Mouse (Mus musculus) adrenal gland (tissue): Measurements from ENCODE around the gene Mapkap1.

Experiments used
- intact Hi-C: fragments of 180-260 bp; cut with DNase I; formaldehyde crosslinking; loops from one replicate; pipeline ENCODE4 v1.15.1; 2025

The Mapkap1 gene

DNA sequence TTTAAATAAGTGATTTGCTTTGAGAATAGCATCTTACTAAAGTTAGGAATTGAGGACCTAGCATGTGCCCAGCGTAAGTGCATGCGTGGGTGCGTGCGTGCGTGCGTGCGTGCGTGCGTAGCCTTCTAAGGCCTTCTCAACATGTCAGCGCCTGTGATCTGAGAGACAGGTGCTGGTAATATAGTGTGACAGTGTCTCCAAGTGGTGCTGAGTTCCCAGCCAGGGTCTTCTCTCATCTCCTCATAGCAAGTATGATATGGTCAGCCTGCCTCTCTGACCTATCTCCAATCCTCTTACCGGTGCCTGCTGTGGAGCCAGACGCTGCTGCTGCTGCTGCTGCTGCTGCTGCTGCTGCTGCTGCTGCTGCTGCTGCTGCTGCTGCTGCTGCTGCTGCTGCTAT, 217.5 kb downstream of the Mapkap1 start:
- intact Hi-C loops, result loop anchor here (5.0 kb wide), 1 partner anchor 87 kb away; no protein-coding TSS in a partner anchor

DNA sequence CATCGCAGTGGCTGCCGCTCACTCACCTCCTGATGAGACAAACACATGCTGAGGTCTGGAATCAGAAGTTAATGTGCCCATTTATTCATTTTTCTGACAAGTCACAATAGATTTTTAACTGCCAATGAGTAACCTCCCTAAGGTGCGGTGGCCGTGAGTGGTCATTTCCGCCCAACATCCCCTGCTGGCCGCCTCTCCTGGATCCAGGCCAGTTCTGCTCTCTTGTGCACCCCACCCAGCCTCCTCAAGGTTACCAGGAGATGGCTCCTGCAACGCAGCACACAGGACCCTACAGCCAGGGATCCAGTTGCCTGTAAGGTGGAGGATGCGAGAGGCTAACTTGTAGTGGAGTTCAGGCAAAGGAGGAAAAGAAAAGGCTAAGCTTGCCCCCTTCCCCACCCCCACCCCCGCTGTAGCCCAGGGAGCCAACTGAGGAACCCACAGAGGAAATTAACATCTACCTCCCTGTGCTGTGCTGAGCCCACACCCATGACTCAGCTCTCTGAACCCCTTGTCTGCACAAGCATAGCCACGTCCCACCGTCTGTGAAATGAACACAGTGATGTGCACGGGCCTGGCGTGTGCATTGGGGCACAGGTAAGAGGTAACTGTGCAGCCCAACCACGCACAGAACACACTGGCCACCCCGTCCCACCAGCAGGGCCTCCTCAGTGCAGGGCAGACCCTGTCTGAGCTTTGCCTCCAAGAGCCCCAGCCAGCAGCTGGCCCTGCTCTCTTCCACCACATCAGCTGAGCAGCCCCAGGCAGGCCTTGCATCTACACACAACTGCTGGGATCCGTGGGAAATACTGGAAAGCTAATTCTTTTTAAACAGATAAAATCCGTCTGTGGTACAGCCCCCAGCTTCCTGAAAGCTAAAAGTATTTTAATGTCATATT, 221.0 kb downstream of the Mapkap1 start:
- intact Hi-C loops, result no loop called here

DNA sequence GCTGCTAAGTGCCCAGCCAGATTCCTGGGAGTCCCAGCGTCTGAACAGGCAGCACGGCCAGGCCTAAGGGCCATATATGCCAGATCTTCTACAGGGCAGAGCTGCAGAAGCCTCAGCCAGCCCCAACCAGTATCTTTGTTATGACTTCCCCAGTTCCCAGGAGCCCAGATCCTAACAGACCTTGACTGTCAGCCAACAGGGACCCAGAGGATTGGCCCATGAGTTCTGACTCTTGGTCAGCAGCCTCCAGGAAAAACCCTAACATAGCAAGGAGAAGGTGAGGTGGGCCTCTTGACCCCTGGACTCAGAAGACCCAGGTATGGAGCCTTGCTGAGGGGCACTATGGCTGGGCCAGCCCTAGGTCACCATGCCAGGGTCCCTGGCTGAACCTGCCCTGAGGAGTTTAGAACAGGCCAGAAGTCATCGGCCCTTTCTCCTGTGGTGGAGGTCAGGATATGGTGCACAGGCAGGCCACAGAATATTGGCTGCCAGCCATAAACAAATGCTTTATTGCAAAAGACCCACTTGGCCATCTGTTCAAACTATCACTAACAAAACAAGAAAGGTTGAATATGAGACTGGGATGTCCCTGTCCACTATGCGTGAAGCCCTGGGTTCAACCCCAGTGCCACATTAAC, 222.5 kb downstream of the Mapkap1 start:
- intact Hi-C loops, result no loop called here

DNA sequence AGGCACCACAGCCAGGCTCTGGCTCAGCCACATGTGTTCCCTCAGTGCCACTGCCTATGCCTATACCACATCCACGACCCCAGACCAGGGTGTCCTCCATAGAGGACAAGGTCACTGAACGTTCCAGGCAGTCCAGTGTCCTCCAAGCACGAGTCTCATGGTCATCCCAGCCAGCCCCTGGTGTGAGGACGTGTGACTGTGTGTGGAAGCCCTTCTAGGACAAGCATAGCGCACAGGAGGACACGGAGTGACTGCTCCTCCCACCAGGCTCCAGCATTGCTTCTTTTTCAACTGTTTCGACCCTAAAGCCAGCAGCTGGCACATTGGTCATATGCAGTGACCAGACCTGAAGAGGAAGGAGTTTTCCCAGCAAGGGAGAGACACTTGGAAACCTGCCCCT, 223.2 kb downstream of the Mapkap1 start:
- intact Hi-C loops, result loop anchor here (10.0 kb wide), 1 partner anchor 255 kb away; the partner anchor contains the start of gene Pbx3

DNA sequence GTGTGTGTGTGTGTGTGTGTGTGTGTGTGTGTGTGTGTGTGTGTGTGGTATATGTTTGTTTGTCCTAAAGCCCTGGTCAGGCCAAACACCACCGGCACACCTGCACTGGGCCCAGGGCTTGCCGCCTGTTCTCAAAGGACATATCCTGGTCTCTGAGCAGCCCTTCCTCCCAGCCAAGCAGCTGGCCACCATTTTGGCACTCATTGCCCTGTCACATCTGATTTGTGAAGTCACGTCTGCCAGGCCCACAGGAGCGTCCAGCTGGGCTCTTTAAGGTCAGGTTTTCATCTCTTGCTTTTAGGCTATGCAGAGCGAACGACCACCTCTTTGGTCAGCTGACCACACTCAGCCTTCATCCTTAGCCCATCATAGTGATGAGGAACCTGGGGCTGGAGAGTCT, 223.9 kb downstream of the Mapkap1 start:
- intact Hi-C loops, result loop anchor here (10.0 kb wide), 1 partner anchor 256 kb away; the partner anchor contains the start of gene Pbx3

DNA sequence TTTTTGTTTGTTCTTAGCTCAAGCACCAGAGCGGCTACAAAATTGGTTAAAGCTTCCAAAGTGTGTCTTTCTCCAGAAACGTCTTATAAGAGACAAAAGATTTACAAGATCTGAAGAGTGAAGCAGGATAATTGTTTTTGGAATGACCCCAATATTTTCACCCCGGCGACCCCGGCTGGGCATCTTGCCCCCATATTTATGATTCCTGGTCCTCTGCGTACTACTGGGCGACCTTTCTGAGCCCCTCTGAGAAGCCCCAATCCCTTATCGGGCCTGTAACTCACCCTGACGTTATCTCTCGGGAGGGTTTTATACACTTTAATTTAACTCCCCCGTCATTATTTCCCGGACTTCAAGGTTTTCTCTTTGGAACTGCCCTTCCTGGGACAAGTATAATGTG, 225.5 kb downstream of the Mapkap1 start:
- intact Hi-C loops, result loop anchor here (10.0 kb wide), 1 partner anchor 257 kb away; the partner anchor contains the start of gene Pbx3

DNA sequence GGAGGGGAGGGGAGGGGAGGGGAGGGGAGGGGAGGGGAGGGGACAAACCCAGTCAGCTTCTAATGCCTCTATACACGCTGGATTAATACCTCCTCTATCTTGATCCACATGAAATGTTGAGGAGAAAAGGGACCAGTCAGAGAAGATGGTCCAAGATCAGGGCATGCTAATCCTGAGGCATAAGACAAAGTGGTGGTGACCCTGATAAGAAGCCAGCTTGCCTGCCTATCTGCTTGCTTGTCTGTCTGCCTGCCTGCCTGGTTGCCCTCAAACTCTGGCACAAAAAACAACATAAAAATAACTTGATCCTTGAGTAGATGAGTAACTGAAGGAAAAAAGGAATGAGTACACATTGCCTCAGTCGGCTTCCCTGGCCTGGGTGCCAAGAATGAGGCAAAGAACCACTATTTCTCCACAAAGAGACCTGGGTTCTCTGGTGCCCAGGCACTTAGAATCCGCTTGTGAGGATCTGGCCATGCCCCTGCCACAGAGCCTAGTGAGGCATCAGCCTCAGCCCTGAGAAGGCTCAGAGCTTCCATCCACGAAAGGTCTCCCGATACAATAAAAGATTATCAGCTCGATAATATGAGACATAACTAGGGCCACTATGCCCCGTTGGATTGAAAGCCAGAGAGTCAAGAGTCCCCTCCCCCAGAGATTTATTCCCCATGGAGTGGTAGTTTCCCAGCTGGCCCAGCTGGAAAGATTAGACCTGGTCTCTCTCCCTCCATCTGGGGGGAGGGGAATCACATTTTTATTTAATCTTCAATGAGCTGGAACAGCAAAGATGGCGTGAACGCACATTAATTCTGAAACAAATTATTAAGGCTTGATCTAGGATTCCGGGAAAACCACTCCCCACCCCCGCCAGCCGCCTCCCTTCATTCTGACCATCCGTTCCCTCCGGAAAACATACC, 228.9 kb downstream of the Mapkap1 start:
- intact Hi-C loops, result loop anchor here (10.0 kb wide), 1 partner anchor 261 kb away; the partner anchor contains the start of gene Pbx3

DNA sequence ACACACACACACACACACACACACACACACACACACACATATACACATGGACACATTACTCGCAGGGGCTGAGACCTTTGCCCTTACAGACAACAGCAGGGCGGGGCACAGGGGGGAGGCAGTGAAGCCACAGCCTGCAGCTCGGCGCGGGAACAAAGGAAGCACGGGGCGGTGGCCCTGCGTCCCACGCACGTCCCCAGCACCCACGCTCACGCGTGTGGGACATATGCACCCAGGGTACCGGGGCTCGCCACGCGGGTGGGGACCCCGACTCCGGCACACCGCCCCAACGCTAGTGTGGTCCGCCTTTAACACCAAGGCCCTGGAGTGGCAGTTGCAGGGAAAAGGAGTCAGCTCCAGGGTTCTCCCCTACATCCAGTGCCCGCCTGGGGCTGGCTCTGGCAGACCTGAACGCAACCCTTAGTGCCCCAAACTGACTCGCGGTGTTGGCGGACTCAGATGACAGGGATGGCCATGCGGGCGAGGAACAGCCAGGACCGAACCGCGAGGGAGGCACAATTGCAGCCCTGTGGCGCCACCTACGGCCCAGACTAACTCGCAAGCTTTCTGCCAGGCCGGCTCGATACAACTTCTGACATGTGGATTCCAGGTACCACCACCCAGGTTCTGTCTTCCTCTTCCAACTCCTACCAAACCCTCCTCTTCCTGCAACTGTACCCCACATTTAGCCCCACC, 232.5 kb downstream of the Mapkap1 start:
- intact Hi-C loops, result loop anchor here (2.0 to 10.0 kb wide), 2 partner anchors 264 to 666 kb away; partner anchors contain the start of gene Pbx3

DNA sequence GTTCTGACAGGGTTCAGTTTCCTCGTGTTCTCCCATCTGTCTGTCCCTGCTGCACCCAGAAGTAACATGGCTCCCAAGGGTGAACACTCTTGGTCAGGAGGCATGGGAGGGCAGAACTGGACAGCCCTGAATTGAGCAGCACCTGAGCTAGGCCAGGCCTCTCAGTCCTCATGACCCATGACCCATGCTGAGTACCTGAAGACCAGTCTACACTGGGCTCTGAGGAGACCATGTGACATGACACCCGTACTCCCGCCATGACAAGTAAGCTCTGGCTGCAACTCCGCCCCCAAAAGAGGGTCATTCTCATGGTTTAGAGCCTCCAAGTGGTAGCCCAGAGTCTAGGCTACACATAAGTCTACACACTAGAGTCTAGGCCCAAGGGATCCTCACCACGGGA, 233.2 kb downstream of the Mapkap1 start:
- intact Hi-C loops, result loop anchor here (2.0 to 10.0 kb wide), 2 partner anchors 265 to 667 kb away; partner anchors contain the start of gene Pbx3

DNA sequence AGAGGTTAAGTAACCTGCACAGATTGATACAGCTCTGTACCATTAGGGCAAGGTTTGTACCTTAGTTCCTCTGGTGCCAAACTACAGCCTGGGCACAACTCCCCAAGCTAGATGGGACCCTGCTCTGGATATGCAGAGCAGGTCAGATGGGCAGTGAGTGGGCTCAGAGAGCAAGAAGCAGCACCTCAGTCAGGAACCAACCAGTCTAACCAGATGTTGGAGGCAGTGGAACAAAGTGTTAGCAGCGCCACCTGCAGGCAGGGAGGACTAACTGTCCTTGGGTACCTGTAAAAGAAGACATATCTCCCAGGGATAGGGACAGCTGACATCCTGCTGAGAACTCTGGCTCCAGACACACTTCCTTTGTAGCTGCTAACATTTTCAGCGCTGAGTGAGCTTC, 235.8 kb downstream of the Mapkap1 start:
- intact Hi-C loops, result no loop called here

DNA sequence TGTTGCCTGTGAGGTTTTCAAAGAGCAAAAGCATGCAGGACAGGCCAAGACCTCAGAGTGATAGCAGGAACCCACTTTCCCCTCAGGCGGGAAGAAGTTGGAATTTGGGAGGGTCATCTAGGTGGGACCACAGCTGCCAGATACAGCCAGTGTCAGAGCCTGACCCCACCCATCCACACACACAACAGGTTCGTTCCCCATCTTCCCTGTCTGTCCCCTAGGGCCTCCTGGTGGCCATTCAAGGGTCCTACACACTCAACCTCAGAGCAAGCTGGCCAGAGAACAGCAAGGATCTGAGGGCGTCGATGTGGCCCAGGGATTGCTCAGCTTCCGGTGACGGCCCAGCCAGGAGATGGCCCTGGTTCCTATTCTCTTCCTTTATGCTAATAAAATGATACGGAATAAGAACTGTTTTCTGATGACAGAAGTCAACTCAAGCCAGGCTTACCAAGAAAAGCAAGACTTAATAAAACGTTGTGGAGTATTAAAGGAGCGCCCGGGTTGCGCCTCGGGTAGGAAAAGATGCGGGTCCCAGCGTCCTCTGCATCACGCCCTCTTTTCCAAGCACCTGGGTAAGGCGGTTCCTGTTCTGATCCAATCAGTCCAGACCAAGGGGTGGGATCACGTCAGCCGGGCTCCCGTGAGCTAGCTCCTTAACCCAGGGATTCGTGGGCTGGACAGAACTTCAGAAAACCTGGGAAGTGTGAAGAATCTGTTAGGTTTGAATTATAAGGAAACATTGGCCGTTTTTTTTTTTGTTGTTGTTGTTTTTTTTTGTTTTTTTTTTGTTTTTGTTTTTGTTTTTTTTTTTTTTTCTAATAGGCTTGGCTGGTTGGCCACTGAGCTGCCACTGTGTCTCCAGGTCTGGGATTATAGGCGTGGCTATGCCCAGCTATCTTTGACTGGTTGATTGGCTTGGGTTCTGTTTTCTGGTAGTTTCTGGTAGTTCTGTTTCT, 238.3 kb downstream of the Mapkap1 start:
- intact Hi-C loops, result no loop called here

DNA sequence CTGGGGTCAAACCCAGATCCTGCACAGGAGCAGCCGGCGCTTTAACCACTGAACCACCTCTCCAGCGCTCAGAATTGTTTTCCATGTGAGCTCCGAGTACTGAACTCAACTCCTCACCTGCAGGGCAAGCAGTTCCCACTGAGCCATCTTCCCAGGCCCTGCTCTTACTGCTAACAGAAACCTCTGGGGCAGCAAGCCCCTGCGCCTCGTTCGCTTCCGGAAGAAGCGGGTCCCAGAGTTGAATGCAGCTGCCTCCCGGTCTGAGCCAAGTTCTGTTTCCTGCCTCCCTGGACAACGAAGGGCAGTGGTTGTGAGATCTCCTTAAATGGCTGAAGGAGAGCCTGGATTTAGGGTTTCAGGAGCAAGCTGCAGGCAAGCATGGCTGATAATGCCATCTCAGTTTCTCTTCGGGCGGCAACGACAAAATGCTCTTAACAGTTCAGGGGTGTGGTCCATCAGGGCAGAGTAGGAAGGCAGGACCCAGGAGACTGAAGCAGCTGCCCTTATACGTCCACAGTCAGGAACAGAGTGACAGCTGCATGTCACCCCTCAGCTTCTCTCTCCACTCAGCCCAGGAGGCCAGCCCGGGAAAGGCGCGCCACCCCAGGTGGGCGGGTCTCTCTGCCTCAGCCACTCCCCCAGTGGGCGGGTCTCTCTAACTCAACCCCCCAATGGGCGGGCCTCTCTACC, 239.4 kb downstream of the Mapkap1 start:
- intact Hi-C loops, result no loop called here

DNA sequence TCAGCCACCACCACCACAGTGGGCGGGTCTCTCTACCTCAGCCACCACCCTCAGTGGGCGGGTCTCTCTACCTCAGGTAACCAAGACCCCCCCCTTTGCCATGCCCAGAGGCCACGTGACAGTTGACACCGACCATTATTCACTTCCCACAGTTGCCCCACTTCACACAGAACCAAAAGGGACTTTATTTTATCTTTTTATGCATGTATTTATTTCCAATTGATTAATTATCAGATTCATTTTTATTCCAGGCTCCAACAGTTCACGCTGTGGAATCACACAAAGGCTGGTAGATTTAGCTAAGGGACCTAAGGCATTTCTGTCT, 239.9 kb downstream of the Mapkap1 start:
- intact Hi-C loops, result no loop called here

DNA sequence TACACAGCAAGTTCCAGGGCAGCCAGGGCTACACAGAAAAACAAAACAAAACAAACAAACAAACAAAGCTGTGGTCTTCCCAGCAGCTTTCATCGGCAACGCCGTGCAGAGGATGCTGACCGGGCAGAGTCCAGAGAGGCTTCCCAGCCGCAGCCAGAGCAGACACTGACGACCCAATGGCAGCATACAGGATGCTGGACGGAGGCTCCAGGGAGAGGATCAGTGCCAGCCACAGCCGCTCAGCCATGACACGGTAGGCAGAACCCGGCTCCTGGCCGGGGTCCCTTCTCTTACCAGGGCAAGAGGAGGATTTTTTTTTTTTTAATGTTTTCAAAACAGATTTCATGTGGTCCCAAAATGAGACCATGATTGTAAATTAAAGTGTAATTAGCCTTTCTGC, 240.8 kb downstream of the Mapkap1 start:
- intact Hi-C loops, result no loop called here

DNA sequence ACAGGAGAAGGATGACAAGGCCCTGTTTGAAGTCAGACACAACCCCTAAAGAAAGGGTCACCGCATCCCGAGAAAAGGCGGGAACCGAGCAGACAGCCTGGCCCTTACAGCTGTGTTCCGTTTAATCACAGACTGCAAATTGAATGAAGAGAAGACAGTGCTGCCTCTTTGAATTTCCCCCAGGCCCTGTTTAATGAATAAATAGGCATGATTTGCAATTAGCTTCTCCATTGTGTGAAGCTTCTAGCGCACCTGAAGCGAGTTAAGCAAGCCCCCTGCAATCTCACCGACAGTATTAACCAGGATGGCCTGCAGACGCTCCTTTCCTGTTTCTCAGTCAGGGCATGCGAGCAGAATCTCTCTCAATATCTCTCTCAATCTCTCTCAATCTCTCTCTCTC, 261.2 kb downstream of the Mapkap1 start:
- intact Hi-C loops, result no loop called here

DNA sequence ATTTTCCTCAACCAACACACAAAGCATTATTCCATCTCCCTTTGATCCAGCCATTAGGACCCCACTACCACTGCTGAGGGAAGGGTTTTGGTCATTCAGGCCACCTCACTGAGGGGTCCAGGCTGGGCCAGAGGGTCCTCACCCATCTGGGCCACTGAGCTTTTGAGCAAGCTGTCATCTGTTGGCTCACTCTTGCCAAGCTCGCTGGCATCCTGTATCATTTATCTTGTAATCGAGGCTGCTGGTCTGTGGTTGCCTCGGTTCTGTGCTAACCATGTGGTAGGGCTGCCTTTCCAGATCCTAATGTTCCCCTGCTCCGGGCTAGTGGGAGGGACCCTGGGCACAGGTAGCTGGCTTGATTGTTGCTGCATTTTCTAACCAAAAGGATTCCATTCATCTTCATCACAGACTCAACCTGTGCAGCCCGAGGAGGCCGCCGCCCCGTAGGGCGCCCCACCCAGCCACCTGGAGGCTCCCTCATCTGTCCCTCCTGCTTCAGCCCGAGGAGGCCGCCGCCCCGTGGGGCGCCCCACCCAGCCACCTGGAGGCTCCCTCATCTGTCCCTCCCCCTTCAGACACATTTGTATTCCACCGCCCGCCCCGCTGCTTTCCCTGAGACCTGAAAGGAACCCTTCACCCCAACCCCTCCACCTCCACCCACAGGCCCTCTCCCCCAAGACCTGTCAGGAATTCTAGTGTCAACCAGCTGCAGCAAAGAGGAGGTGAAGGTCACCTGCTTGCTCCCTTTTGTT, 262.0 kb downstream of the Mapkap1 start:
- intact Hi-C loops, result no loop called here

DNA sequence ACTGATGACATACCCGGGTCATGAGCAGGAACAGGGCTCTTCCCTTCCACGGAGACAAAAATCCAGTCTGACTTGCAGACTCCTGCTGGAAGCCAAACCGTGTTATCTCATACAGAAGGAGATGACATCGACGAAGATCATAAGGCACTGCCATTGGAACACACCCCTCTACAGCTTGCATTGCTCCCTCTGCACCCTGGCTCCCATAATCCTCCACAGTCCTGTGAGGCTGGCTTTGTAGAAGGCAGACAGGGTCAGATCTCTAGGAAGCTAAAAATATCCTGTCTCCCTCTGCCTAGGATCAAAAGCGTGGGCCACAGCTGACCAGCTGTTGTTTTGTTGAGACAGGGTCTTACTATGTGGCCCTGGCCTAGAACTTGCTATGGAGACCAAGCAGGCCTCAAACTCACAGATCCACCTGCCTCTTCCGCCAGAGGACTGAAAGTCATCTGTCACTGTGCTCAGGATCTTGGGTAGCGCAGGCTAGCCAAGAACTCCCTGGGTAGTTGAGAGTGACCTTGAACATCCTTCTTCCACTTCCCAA, 262.7 kb downstream of the Mapkap1 start:
- intact Hi-C loops, result no loop called here

DNA sequence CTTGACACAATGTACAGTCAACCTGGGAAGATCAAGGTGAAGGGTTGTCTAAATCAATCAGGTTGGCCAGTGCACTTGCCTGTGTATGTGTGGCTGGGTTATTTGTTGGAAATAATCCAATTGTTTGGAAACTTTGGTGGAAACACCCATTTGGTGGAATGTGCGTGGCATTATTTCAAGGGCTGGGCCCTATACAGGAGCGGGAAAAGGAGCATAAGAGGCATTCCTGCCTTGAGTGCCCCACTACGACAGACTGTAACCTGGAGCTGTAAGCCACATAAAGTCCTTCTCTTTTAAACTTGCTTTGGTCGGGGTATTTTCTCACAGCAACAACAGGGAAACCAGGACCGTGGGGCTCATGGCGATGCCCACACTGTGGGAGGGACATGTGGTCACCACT, 263.9 kb downstream of the Mapkap1 start:
- intact Hi-C loops, result loop anchor here (5.0 to 10.0 kb wide), 2 partner anchors 57 to 304 kb away; no protein-coding TSS in a partner anchor
